Mouse (Mus musculus): ENCODE results near the gene Vps16. TPM values are rescaled to one million over a fixed set of nuclear protein-coding genes. Genes with fewer than 3 reads are reported as not detected.

The Vps16 gene
- total and polyA plus RNA-seq, 3 experiments = 90.0 to 114 TPM; not detected in 1

DNA sequence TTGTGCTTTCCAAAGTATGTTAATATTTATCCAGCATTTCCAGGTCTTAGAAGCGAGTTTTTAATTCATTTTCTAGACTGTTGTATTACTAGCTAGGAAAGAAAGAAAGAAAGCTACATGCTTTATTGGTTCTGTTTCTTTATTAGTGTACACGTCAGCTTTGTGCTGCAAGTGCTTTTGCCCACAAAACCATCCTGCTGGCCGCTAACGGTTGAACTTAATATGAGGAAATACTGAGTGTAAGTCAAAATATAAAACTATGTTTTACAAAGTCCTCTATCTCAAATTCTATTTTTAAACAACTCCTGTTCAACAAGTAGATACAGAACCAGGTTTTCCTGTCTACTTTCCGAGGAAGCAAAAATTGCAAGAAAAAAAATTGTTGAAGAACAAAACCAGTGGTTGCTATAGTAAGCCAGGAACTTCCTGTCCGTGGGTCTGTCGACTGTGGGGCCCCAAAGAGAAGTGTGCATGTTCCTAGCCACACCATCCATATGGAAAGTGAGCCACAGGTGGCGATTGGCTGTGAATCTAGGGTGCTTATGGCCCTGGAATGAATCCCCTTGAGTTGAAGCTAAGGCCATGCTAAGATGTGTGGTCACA, 48.9 kb downstream of the Vps16 start (continued):
- no peak for TF ChIP-seq MYC (IDR thresholded peaks at IDR 0.05; ENCODE audit: low read depth, low read length)
- TF ChIP-seq CHD2 (IDR thresholded peaks at IDR 0.05; ENCODE audit: low read length) = no peak

DNA sequence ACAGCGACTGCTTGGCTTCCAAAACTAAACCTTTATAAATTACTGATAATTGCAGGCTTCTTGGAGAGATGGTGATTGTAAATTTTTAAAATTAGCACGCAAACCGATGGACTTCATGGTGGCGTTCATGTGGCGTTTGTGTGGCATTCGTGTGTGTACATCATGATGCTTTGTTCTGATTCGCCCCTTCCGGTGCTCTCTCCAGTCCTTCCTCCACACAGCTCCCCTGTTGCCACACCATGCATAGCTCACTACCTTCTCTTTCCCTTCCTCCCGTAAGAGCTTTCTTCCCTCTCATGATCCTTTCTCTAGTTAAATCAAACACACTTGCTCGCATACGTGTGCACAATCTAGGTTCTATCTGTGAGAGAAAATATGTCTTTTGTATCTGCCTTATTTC, 51.6 kb downstream of the Vps16 start:
- Histone ChIP-seq H3K9me3 (replicated peaks; ENCODE audit: insufficient read depth, low read length) (no peaks in the 10 kb centered on the region), H3K9ac (ENCODE audit: control insufficient read depth, low read depth, low read length, poor library complexity, severe bottlenecking) (no peak overlapping the region), H3K36me3 (ENCODE audit: control insufficient read depth in 1 of 2, insufficient read depth in 2 of 2, low read length in 2 of 2) (peaks cover 2 to 18% of the 10 kb centered on the region in 2 experiments; a peak in 3 of 4 replicates), H3K4me1 (ENCODE audit: control insufficient read depth in 1 of 2, insufficient read depth in 2 of 2, low read length in 2 of 2) (peaks cover 6 to 17% of the 10 kb centered on the region in 2 experiments), H3K79me2 (ENCODE audit: control insufficient read depth, insufficient read depth, low read length, poor library complexity) (peaks cover 28% of the 10 kb centered on the region), H3K27me3 (ENCODE audit: control insufficient read depth in 1 of 2, insufficient read depth in 2 of 2, low read length in 2 of 2) (no peaks in the 10 kb centered on the region), H3K27ac (ENCODE audit: control insufficient read depth, low read depth, low read length) (no peak overlapping the region), H3K4me3 (ENCODE audit: control insufficient read depth in 1 of 2, insufficient read depth in 1 of 2, low read depth in 2 of 2, low read length in 2 of 2) (no peak overlapping the region)
- no peak for DNase-seq (ENCODE audit: low read depth, low spot score)
- TF ChIP-seq SMC3 (IDR thresholded peaks at IDR 0.05; ENCODE audit: low read depth, low read length) (no peak), ZKSCAN1 (IDR thresholded peaks at IDR 0.05; ENCODE audit: low read depth, low read length) (no peak), POLR2AphosphoS2 (IDR thresholded peaks at IDR 0.05; ENCODE audit: low read length) (no peak), MYB (IDR thresholded peaks at IDR 0.05; ENCODE audit: low read depth, low read length) (no peak), MAX (IDR thresholded peaks at IDR 0.05; ENCODE audit: low read length) (no peak), MAFK (IDR thresholded peaks at IDR 0.05; ENCODE audit: borderline replicate concordance, low read depth, low read length) (no peak), HCFC1 (IDR thresholded peaks at IDR 0.05; ENCODE audit: low read depth, low read length) (no peak), JUND (IDR thresholded peaks at IDR 0.05; ENCODE audit: low read depth, low read length) (no peak), RAD21 (IDR thresholded peaks at IDR 0.05; ENCODE audit: low read depth, low read length) (no peak), MEF2A (IDR thresholded peaks at IDR 0.05; ENCODE audit: extremely low read depth, insufficient replicate concordance, low read depth, low read length, poor library complexity, severe bottlenecking) (no peak), NRF1 (IDR thresholded peaks at IDR 0.05; ENCODE audit: insufficient read depth, low read depth, low read length, poor library complexity, severe bottlenecking) (no peak), NELFE (IDR thresholded peaks at IDR 0.05; ENCODE audit: low read depth, low read length) (no peak), MYC (IDR thresholded peaks at IDR 0.05; ENCODE audit: low read depth, low read length) (no peak)

DNA sequence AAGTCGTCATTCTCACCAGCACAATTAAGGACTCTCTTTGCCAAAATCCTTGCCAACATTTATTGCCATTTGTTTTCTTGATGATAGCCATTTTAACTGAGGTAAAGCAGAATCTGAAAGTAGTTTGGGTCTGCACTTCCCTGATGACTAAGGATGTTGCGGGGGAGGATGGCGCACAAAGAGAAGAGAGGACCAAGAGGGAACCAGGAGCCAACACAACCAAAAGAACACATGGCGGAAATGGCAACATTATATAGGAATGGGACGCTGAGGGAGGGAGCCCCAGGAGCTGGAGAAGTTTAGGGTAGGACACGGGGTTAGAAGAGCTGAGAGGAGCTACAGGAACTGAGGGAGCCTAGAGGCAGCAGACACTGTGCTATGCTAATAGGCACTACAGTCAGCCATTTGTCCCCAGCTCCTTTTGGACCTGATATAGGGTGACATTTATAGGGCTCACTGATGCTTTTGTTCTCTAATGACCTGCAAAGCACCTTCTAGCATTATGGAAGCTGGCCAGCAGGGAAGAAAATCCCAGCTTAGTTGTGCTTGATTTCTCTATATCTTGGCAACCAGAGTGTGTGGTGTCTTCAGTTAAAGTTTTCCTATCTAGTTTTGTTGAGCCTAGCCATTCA, 52.6 kb downstream of the Vps16 start:
- Histone ChIP-seq H3K27me3 (ENCODE audit: control insufficient read depth in 1 of 2, insufficient read depth in 2 of 2, low read length in 2 of 2) (no peaks in the 10 kb centered on the region), H3K4me3 (ENCODE audit: control insufficient read depth in 1 of 2, insufficient read depth in 1 of 2, low read depth in 2 of 2, low read length in 2 of 2) (no peak overlapping the region), H3K79me2 (ENCODE audit: control insufficient read depth, insufficient read depth, low read length, poor library complexity) (peaks cover 26% of the 10 kb centered on the region), H3K9me3 (replicated peaks; ENCODE audit: insufficient read depth, low read length) (no peaks in the 10 kb centered on the region), H3K27ac (ENCODE audit: control insufficient read depth, low read depth, low read length) (no peak overlapping the region), H3K9ac (ENCODE audit: control insufficient read depth, low read depth, low read length, poor library complexity, severe bottlenecking) (no peak overlapping the region), H3K36me3 (ENCODE audit: control insufficient read depth in 1 of 2, insufficient read depth in 2 of 2, low read length in 2 of 2) (peaks cover 2 to 9% of the 10 kb centered on the region in 2 experiments; a peak in 3 of 4 replicates), H3K4me1 (ENCODE audit: control insufficient read depth in 1 of 2, insufficient read depth in 2 of 2, low read length in 2 of 2) (peaks cover under 1 to 14% of the 10 kb centered on the region in 2 experiments; a peak in 3 of 4 replicates)
- TF ChIP-seq ZC3H11A (IDR thresholded peaks at IDR 0.05; ENCODE audit: low read depth, low read length) (no peak), MAX (IDR thresholded peaks at IDR 0.05; ENCODE audit: low read length) (no peak), JUND (IDR thresholded peaks at IDR 0.05; ENCODE audit: low read depth, low read length) (no peak), EP300 (IDR thresholded peaks at IDR 0.05; ENCODE audit: low read depth in 1 of 2, low read length in 2 of 2) (no peak), BHLHE40 (IDR thresholded peaks at IDR 0.05; ENCODE audit: borderline replicate concordance, low read depth, low read length) (no peak), E2F4 (IDR thresholded peaks at IDR 0.05; ENCODE audit: borderline replicate concordance, low read depth, low read length) (no peak), MAZ (IDR thresholded peaks at IDR 0.05; ENCODE audit: low read depth, low read length) (no peak), KAT2A (conservative IDR thresholded peaks at IDR 0.05; ENCODE audit: low read depth, low read length) (no peak)
- DNase-seq (ENCODE audit: low read depth, low spot score) = no peak

Measured in MEL (cell line).